Mouse (Mus musculus) monocyte, adult 5-6 weeks (primary cell): ENCODE data around the gene Ccs. TPM values are rescaled to one million over a fixed set of nuclear protein-coding genes. Genes with fewer than 3 reads are reported as not detected.
"Not testable (repeated sequence)": the region's sequence is repeated elsewhere in the genome, so short reads cannot be mapped to it uniquely, and the experiment has no call there.

Experiments
- ATAC-seq: fragments of 153-309, 156-312 bp; replicated peaks from 2 replicates; pipeline ENCODE4 v1.8.0; 2017; ENCODE audit warnings: mild to moderate bottlenecking; ENCODE audit not compliant: low TSS enrichment, insufficient number of reproducible peaks, severe bottlenecking, poor library complexity, low FRiP score
- total RNA-seq: library from RNA; stranded (forward); fragments of 200-1000, 200-491, 200-594 nt; gene quantifications from 3 replicates; pipeline ENCODE4 v1.2.3, GENCODE M21; 2017

The Ccs gene
- total RNA-seq: 18.7 to 42.7 TPM (median 33.6 TPM) in 3 replicates

DNA sequence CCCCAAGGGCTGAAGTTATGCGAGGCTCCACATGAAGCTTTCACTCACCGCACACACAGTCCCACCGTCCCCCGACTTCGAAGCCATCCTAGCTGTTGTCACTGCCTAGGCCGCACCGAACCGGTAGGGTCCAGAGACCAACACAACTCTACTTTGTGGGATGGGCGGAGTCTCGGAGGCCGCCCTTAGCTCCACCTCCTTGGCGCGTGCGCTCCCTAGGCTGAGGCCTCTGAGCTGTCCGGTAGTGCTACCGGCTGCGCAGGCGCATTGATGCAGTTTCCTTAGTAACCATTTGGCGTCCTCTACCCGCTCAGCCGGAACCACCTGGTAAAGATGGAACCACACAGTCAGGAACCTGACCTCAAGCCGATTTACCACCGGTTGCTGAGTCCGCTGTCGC, at the start of gene Ccs, which contains the start of gene Ccdc87:
TSS of gene Ccs (minus strand) at position 184 of the 400 bp plus-strand sequence.
TSS of gene Ccdc87 (plus strand) at position 218 of the 400 bp plus-strand sequence.
- ATAC-seq: peak; percentile 100

DNA sequence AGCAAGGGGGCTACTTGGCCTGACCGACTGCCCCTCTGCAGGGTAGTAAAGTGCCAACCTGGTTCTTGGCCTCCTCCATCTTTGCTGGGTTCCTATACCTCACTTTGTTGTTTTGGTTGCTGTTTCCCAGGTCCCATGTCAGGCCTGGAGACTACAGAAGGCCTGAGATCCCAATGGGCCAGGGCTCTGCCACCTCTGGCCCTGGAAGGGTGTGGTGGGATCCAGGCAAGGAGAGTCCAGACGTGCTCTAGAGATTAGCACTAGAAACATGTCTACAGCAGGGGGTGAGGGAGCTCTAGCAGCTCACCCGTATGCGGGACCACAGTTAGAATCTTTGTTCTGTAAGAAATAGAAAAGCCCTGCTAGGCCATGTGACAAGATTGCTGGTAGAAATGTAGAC, 44.8 kb upstream of the Ccs start:
- no peak for ATAC-seq

DNA sequence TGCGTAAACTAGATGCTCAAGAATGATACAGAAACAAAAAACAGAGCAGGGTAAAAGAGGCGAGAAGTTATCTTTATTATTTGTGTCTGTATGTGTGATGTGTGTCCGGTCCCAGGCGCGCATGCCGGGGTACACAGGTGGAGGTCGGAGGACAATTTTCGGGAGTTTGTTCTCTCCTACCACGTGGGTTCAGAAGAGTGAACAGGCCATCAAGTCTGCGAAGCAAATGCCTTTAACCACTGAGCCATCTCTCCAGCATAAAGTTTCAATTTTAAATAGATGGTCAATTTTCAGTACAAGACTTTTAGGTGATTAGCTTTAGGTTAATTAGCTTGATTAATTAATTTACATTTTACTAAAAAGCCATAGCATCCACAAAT, 40.2 kb upstream of the Ccs start:
- no peak for ATAC-seq

DNA sequence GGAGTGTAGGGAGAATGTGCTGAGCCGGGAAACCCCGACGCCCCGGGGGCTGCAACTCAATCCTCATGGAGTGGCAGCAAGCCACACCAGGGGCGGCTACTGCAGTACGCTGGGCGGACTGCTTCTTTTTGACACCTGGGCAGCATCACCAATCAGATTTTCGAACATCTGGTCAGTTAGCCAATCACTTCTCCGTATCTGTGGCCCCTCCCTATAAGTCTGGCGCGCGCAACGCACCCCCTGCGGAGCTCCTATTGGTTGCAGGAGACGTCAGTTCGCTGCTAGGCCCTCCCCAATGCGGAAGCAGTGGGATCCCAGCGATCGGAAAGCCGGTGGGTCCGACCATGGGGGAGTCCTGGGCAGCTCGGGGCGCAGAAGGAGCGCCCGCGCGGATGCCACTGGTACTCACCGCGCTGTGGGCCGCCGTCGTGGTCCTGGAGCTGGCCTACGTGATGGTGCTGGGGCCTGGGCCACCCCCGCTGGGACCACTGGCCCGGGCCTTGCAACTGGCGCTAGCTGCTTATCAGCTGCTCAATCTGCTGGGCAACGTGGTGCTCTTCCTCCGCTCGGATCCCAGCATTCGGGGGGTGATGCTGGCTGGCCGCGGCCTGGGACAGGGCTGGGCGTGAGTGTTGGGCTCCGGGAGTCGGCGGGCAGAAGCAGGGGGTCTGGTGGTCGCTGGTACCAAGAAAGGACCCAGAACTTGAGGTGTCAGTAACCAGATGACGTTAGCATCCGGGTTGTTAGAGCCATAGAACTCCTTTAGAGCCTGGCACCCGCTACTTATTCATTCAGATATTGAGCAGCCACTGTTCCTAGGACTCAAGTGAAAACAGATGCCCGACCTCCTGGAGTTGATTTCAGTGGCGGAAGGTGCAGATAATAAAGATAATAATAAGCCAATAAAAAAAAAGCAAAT, 39.5 kb upstream of the Ccs start, which contains the start of gene Zdhhc24:
TSS of gene Zdhhc24 (plus strand) at position 264 of the 919 bp plus-strand sequence.
- ATAC-seq: peak; percentile 99

DNA sequence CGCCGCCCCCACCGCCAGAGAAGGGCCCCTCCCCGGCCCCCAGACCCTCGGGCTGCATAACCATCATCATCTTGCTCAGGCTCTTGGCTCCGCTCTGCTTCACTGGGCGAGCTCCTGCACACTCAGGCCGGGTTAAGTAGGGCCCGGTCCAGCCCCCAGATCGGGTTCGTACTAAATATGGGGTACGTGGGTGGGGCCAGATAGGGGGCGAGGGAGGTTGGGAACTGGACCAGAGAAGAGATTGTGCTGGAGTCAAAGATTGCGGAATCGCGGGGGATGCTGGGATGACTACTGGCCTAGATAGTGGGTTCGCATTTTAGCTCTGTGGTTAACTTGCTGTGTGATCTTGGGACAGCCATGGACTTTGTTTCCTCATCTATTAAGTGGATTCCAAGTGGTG, 38.7 kb upstream of the Ccs start, which contains the start of gene Actn3:
TSS of gene Actn3 (minus strand) at position 125 of the 400 bp plus-strand sequence.
- ATAC-seq: no peak

DNA sequence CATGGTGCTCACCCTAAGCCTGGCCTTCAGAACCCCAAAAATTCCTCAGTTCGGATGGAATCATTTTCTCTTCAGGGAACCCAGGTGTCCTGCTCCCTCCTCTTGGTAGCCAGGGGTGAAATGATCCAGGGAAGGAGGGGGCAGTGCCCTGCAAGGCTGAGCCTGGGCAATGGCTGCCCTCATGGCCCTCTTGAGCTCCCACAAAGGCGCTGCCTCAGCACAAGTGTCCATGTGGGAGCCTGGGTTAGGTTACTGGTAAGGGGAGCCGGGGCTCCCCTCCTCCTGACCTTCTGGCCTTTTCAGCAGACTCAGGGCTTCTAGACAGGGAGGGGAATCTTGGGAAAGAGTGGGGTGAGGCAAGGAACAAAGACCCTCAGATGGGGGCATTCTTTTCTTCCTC, 37.6 kb upstream of the Ccs start:
- ATAC-seq: no peak

DNA sequence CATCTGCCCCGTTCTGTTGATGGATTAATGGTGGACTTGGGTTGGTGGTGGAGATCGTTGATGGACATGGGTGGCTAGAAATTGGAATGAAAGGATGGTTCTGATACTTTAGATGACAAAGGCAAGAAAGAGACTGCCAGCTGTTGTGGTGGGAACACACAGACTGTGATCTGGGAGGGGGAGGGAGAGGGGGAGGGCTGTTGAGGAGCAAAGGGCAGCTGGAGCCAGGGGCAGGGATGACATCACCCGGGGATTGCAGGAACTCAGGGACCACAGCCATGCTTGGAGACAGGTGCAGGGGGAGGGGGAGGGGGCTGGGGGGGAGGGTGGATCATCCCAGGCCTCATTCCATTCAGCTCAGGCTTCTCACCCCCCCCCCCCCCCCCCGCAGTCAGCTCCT, 37.1 kb upstream of the Ccs start:
- no peak for ATAC-seq

DNA sequence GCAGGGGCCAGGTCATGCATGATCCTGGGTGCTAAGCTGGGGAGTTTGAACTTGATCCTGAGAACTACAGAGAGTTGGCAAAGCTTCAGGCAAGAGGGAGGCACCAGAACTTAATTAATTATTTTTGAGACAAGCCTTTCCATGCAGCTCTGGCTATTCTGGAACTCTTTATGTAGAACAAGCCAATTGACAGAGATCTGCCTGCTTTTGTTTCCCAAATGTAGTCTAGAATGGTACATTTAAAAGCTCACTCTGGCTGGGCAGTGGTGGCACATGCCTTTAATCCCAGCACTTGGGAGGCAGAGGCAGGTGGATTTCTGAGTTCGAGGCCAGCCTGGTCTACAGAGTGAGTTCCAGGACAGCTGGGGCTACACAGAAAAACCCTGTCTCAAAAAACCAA, 35.5 kb upstream of the Ccs start:
- ATAC-seq: not testable (repeated sequence)

DNA sequence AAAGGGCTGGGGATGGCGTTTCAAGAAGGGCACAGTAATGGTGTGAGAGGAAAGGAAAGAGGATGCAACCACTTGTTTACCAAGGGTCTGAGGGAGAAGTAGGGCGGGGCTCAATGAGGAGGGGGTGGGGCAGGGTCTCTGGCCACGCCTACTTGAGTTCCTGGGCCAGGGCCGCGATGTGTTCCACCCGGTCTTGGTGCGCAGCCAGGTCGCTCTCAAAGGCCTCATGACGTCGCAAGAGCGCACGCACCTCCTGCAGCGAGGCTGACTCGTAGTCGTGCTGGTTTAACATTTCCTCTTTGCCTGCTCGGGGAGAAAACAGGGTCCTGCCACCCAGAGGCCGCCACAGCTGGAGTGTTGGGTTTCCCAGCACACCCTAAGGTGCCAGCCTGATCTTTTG, 26.0 kb upstream of the Ccs start:
- ATAC-seq: no peak

DNA sequence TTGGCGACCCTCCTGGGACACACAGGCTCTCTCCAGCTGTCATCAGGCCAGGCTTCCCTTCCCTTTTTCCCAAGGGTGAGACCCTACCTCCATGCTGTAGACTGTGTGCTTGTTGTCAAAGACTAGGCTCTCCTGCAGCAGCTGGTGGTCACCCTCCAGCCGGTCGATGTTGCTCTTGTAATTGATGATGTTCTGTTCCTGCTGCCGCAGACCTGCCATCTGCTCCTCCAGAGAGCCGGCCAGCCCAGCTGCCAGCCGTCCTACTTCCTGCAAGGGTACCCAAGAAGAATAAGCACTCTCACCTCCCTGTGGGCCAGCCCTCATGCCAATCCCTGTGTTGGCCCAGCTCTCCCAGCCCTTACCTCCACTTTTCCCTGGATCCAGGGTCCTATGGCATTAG, 23.9 kb upstream of the Ccs start:
- ATAC-seq: no peak

DNA sequence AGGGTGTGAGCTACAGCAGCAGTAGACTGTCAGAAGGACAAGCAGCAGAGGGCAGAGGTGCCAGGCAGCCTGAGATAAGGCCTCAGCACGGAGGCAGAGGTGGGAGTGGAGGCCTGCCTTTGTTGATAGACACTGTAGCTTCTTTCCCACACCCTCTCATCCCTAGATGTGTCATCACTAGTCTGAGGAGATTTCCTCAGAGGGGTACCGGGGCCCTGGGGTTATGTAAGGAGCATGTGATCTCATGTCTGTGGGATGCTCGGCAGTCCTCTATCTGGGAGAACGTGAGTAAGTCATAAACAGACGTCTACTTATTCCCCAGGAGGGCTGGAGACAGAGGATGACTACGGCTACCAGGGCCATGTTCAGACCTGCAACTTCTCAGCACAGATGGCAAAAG, 19.9 kb upstream of the Ccs start:
- ATAC-seq: no peak

DNA sequence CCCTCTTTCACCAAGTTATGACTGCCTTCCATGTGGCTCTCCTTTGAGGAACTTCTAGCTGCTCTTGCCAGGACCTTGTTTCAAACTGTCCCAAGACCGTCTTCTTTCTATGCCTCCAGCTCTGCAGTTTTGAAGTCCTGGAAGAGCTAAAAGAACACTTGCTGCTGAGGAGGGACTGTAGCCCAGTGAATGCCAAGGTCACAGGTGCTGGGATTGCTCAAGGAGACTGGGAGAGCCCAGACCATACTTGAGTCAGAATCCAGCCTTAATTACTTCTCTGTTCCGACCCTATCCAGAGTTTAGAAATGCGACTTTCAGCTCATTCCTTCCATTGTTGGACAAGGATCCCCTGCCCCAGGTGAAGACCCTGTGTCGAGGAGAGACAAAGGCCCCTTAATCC, 16.8 kb upstream of the Ccs start:
- no peak for ATAC-seq

DNA sequence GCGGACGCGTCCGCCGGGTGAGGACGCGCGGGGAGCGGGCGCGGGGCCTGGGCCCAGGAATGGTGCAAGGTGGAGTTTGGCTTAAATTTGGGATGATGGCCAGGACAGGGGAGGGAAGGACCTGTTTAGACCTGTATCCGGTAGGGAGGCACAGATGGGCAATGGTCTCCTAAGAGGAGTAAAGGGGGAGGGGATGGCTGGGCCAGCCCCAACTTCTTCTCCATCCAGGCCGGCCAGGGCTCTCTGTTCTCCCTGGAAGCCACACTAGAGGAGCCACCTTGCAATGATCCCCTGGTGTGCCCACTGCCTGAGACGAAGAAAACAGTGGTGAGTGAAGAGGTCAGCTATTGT, 16.3 kb upstream of the Ccs start:
- ATAC-seq: no peak

DNA sequence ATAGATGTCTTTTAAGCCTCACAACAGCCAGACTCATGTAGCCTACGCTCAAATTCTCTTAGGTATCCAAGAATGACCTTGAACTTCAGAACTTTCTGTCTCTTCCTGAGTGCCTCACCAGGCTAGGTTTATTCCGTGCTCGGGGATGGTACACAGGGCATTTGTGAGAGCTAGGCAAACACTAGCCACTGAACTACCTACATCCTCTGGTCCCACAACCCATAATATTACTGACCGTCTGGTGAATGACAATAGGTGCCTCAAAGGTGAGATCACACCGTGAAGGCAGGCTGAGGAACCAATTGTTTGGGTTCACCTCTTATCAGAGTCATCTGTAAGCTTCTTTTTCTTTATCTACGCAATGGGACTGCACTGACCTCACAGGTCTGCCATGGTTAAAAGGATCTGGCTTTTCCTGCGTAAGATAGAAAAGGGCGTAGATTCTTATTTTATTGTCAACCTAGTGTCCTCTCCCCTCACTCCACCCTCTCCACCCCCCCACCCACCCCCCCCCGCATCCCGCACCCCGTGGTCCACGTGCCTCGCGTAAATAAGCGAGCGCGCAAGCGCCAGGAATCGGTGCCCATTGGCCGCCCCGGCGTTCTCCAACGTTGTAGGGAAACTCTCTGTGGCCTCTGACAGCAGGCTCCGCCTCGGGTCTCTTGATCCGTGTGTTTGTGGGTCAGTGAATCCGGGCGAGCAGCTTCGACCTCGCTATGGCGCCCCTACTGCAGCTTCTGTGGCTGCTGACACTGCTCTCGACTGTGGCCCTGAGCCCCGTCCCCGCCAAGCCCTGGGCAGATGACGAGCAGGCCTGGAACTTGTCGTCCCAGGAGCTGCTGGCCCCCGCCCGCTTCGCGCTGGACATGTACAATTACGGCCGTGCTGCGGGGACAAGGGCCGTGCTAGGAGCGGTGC, 15.7 kb upstream of the Ccs start, which contains the start of gene Ctsf:
TSS of gene Ctsf (plus strand) at position 579 of the 918 bp plus-strand sequence.
- ATAC-seq: no peak

DNA sequence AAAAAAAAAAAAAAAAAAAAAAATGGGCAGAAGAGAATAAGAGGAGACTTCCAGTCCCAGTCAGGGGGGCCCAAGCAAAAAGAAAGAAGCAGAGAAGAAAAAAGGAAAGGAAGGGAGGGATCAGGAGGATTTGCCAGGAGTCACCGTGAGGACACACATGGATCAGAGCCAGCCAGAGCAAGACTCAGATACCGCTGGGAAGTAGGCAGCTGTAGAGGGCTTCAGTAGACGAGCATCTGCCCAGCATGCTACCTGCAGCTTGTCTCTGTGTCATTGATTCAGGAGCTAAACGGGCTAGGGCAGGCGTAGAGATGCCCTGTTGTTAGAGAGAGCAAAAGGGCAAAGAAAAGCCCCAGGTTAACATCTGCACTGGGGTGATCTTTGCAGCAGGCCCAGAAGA, 11.1 kb upstream of the Ccs start:
- no peak for ATAC-seq

DNA sequence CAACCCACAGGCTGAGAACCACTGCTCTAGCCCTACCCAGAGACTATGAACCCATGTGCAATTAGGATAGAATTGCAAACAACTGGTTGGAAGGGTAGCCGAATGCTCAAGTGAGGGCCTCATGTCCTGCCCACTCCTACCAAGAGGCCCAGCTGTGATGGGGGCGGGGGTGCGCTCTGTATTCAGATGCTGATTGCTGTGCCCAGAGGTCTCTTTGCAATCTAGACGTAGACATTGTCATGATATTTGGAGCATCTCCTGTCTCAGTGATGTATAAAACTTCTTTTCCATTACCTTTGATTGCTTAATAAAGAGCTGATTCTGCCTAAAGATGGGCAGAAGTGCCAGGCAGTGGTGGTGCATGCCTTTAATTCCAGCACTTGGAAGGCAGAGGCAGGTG, 10.7 kb upstream of the Ccs start:
- no peak for ATAC-seq

DNA sequence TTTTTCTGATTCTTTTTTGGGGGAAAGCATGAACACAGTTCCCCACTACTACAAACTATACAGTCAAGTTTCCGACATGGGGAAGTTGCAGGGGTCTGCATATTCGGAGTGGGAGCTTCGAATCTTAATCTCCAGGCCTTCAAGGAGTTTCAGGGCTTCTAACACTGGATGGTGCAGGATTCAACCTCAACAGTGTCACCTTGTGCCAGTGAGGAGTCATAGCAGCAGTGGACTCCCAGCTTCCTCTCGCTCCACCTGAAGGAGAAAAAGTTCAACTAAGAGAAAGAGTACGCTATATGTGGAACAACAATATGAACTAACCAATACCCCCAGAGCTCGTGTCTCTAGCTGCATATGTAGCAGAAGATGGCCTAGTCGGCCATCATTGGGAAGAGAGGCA, 8.4 kb upstream of the Ccs start:
- no peak for ATAC-seq

DNA sequence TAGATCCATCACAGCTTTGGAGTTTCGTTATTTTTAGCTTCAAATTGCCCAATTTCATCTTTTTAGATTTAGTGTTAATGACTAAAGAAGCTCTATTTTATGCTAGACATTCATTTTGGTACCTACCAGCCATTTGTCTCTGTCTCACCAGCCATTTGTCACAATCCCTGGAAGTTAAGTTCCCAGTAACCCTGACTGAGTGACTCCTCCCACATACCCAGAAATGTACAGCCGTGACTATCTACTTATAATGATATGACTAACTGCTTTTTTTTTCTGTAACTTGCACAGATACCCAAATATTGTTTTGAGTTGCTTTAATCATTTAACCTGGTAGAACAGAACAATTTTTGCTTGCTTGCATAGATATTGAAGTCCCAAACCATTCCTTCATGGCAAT, 6.7 kb upstream of the Ccs start:
- ATAC-seq: no peak

DNA sequence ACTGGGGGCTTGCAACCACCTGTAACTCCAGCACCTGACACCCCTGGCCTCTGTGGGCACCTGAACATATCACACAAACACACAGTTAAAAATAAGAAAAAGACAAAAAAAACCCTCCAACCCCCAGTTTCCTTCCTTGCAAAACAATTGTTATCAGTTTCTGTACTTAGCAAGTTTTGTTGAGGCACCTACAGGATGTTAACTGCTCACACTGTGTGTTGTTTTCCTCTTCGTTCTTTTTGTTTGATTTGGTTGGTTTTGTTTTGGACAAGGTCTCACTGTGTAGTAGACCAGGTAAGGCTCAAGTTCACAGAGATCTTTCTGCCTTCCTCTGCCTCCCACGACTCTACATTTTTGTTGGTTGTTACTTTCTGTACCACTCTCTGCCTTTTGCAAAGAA, 3.5 kb upstream of the Ccs start:
- no peak for ATAC-seq
